Mouse (Mus musculus): ENCODE measurements around the gene Rsl1.
"Not testable (repeated sequence)": the region's sequence is repeated elsewhere in the genome, so short reads cannot be mapped to it uniquely, and the experiment has no call there.

The Rsl1 gene

GRCm38 (mm10) chr13:67172991-67173722 lies at the start of gene Rsl1:
TSS of gene Rsl1 (plus strand) at chr13:67173182.
- DNase-seq (ENCODE audit: low read depth, low spot score): peak; percentile 61

GRCm38 (mm10) chr13:67124460-67124859 lies 48.5 kb upstream of the Rsl1 start:
- DNase-seq (ENCODE audit: low read depth, low spot score): no peak

GRCm38 (mm10) chr13:67127507-67127906 lies 45.5 kb upstream of the Rsl1 start:
- DNase-seq (ENCODE audit: low read depth, low spot score): not testable (repeated sequence)

- peak; percentile 47 for DNase-seq (ENCODE audit: low read depth, low spot score)
These were observed 44.8 kb upstream of the Rsl1 start for GRCm38 (mm10) chr13:67128038-67128721.

- DNase-seq (ENCODE audit: low read depth, low spot score): not testable (repeated sequence)
These were observed 6.9 kb upstream of the Rsl1 start for GRCm38 (mm10) chr13:67166122-67166521.

- DNase-seq (ENCODE audit: low read depth, low spot score): no peak
These were observed 707 bp downstream of the Rsl1 start for GRCm38 (mm10) chr13:67173723-67174055.

GRCm38 (mm10) chr13:67194340-67194894 lies 21.4 kb downstream of the Rsl1 start, which contains the start of gene Zfp455:
TSS of gene Zfp455 (plus strand) at chr13:67194506.
- no peak for DNase-seq (ENCODE audit: low read depth, low spot score)

- no peak for DNase-seq (ENCODE audit: low read depth, low spot score)
These were observed 28.7 kb downstream of the Rsl1 start for GRCm38 (mm10) chr13:67201656-67202055.

- peak; percentile 36 for DNase-seq (ENCODE audit: low read depth, low spot score)
These were observed 41.1 kb downstream of the Rsl1 start for GRCm38 (mm10) chr13:67214015-67214607.
